Mouse (Mus musculus) monocyte, adult 59 days (primary cell): ENCODE measurements around the gene Tnrc18. TPM values are rescaled to one million over a fixed set of nuclear protein-coding genes. Genes with fewer than 3 reads are reported as not detected.

Source experiments
- total RNA-seq, 2 experiments: library from RNA; stranded (reverse); gene quantifications; one replicate each; pipeline ENCODE4 v1.2.4; 2023

The Tnrc18 gene
- total RNA-seq: 100 to 1,000 TPM; 217 to 251 TPM

GRCm38 (mm10) chr5:142817524-142818434, at the start of gene Tnrc18:
Tnrc18 (minus strand) TSS chr5:142817662.

GRCm38 (mm10) chr5:142692248-142692647, 125.2 kb downstream of the Tnrc18 start, which contains the start of gene Slc29a4:
Slc29a4 (plus strand) TSS chr5:142692512.

Other genes starting within 250 kb of the Tnrc18 start
- gene Mmd2, start 208.9 kb downstream of the Tnrc18 start, total RNA-seq: not detected
- 10 to 100 TPM; 54.0 to 58.0 TPM for gene Wipi2, start 190.0 kb downstream of the Tnrc18 start, total RNA-seq
- not detected for gene Slc29a4, start 125.2 kb downstream of the Tnrc18 start, total RNA-seq
- 1 to 10 TPM; 7.4 to 8.6 TPM for gene Fbxl18, start 77.8 kb upstream of the Tnrc18 start, total RNA-seq
- over 10,000 TPM; 11,640 to 12,560 TPM for gene Actb, start 89.1 kb upstream of the Tnrc18 start, total RNA-seq
- 10 to 100 TPM in 1 of 2 experiments, 1 to 10 TPM in 1; 9.4 to 14.8 TPM for gene Fscn1, start 142.7 kb upstream of the Tnrc18 start, total RNA-seq